Mouse (Mus musculus) macrophage (primary cell): ENCODE results near the gene Rfxap. TPM values are rescaled to one million over a fixed set of nuclear protein-coding genes. Genes with fewer than 3 reads are reported as not detected.
A peak's percentile ranks its signal among the peaks of the same experiment; 100 is the strongest.

Experiments
- H3K27ac ChIP-seq: fragments of 350-480 bp; formaldehyde crosslinking; 2 replicates; pipeline ENCODE4 v1.9.0; 2021
- H3K36me3 ChIP-seq: fragments of 350-480 bp; formaldehyde crosslinking; 2 replicates; pipeline ENCODE4 v1.9.0; 2021; ENCODE audit errors: inconsistent target
- H3K4me3 ChIP-seq: fragments of 350-480 bp; formaldehyde crosslinking; 2 replicates; pipeline ENCODE4 v1.9.0; 2021; ENCODE audit errors: inconsistent target
- H3K79me2 ChIP-seq: fragments of 350-480 bp; formaldehyde crosslinking; 2 replicates; pipeline ENCODE4 v1.9.0; 2021; ENCODE audit errors: inconsistent target
- WGBS: methylation state at CpG from one replicate; pipeline ENCODE4 v1.1.7; 2026; ENCODE audit warnings: inconsistent platforms; ENCODE audit not compliant: missing documents; 5-methylcytosine and 5-hydroxymethylcytosine counted together
- polyA plus RNA-seq: library from polyadenylated mRNA; stranded (reverse); fragments of 250-400 nt; gene quantifications from 3 replicates; pipeline ENCODE4 v1.2.4, GENCODE M21; 2018; ENCODE audit warnings: inconsistent platforms
- total RNA-seq, 78 experiments: library from RNA; depleted of rRNA; stranded (reverse); fragments of 250-400 nt; gene quantifications; 1 replicate in 9 of 78; 2 replicates in 24 of 78; 3 replicates in 43 of 78; 4 replicates in 2 of 78; pipeline ENCODE4 v1.2.4; 2018; ENCODE audit warnings: inconsistent platforms in 56 of 78

Rfxap gene
- 10 to 100 TPM in 5 of 26 experiments, 1 to 10 TPM in 19, under 1 TPM in 2; 0.92 to 18.9 (median 5.9) TPM for total RNA-seq (2018; cell fraction: chromatin; rRNA removed)
- 10 to 100 TPM; 10.3 to 28.5 (median 16.2) TPM for total RNA-seq (2018; cell fraction: cytosol; rRNA removed)
- total RNA-seq (2018; cell fraction: nucleus; rRNA removed), result 10 to 100 TPM in 8 of 26 experiments, 1 to 10 TPM in 18; 1.9 to 21.8 (median 6.3) TPM
- polyA plus RNA-seq, result 21.3 to 22.8 TPM (median 22.0 TPM) in 3 replicates

DNA sequence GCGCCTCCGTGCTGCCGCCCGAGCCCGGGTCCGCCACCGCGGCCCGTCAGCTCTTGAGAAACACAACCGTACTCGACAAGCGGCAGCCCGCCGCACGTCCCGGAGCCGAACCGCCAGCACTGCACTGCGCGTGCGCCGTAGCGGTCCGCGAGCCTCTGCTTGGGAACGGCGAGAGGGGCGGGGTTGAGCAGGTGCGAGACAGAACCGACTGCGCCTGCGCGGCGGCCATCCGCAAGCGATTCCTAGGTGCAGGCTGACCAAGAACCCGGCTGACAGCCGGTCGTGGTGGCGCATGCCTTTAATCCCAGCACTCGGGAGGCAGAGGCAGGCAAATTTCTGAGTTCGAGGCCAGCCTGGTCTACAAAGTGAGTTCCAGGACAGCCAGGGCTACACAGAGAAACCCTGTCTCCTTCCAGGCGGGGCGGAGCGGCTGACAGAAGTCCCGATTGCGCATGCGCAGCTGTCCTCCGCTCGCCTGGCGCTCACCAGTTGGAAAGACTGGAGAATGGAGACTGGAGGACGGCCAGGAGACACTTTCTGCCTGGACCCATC is at the start of gene Rfxap:
Gene Rfxap (minus strand): TSS at position 126 of the 552 bp plus-strand sequence.
- Histone ChIP-seq H3K79me2 (peaks cover 23% of the 10 kb centered on the region), H3K27ac (peak within 1 kb of the TSS; percentile 39), H3K36me3 (peaks cover 12% of the 10 kb centered on the region), H3K4me3 (peak within 1 kb of the TSS; percentile 75)
- WGBS, result under 1% methylated on average over 45 of the region's 52 CpGs

GRCm38 (mm10) chr3:54835421-54835820 is 27.8 kb upstream of the Rfxap start:
- Histone ChIP-seq H3K4me3 (no peak overlapping the region), H3K36me3 (no peaks in the 10 kb centered on the region)
- WGBS, result 93% methylated on average over 2 of the region's 2 CpGs

DNA sequence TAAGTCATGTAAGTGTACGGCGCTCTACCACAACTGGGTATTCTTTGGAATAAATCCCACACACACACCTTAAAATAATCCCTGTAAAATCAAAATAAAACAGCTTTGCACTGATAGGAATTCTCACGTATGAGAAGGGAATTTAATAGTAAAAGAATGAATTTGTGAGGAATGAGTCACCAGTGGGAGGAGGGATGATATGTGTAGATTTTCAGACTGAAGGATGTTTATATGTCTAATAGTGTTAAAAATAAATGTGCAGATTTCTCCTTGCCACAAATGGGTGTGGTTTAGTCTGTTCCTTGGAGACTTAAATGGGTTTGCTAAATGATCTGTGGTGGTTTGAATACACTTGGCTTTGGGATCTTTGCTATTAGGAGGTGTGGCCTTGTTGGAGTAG is 24.9 kb upstream of the Rfxap start:
- Histone ChIP-seq H3K79me2 (no peaks in the 10 kb centered on the region), H3K27ac (no peak overlapping the region), H3K4me3 (no peak overlapping the region), H3K36me3 (no peaks in the 10 kb centered on the region)
- 91% methylated on average over 3 of the region's 3 CpGs for WGBS

More at GRCm38 (mm10) chr3:54835421-54835820, 27.8 kb upstream of the Rfxap start:
- Histone ChIP-seq H3K79me2 (no peaks in the 10 kb centered on the region), H3K27ac (no peak overlapping the region)

DNA sequence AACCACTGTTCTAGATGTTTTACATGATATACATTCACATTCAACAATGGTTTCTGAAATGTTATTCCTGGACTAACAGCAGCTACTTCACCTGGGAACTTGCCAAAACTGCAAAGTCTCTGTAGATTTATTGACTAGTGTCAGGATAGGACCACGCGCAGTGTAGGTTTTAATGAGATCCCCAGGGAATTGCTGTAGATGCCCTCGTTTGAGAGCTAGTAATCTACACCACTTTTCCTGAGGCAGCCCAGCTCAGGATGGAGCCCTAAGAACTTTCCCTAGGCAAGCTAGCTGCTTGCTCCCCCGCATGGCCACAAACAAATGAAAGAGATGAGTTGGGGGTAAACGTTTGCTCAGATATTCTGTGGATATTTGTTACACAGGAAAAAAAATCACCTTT is 14.9 kb upstream of the Rfxap start:
- H3K79me2 ChIP-seq, result no peaks in the 10 kb centered on the region
- H3K36me3 ChIP-seq, result no peaks in the 10 kb centered on the region
- WGBS, result 77% methylated on average over 5 of the region's 5 CpGs
- no peak overlapping the region for H3K27ac ChIP-seq
- no peak overlapping the region for H3K4me3 ChIP-seq

DNA sequence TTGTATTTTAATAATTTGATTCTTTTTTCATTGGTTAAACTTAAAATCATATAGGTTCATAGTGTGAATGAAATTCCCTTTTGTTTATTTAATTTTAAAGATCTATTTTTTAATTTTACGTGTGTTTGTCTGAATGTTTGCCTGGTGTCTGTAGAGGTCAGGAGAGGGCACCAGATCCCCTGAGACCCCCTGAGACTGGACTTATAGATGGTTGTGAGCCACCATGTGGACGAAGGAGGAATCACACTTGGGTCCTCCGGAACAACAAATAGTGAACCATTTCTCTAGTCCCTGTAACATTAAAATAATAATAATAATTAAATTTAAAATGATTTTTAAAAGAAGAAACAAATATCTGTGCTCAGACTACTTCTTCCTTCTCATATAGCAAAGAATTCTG is 7.7 kb upstream of the Rfxap start:
- no peak overlapping the region for H3K4me3 ChIP-seq
- H3K79me2 ChIP-seq, result no peaks in the 10 kb centered on the region
- no peaks in the 10 kb centered on the region for H3K36me3 ChIP-seq
- H3K27ac ChIP-seq, result no peak overlapping the region
- 19% methylated on average over 3 of the region's 3 CpGs for WGBS

DNA sequence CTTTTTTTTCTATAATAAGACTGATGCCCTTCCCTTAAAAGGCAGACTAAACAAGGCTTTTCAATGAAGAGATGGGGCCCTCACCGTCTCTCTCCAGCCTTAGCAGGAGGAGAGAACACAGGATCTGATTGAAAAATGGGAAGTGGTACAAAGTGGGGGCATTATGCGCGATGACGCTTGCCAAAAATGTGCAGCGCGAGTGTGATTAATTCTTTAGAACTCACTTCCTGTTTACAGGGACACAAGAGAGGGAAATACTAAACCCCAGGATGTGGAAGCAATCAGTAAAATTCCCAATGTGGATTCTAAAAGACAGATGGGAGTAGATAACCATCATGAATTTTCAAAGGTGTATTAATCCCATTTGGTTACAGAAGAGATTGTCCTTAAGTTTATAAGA is 7.0 kb upstream of the Rfxap start:
- no peaks in the 10 kb centered on the region for H3K79me2 ChIP-seq
- H3K4me3 ChIP-seq, result no peak overlapping the region
- no peaks in the 10 kb centered on the region for H3K36me3 ChIP-seq
- 0% methylated on average over 6 of the region's 6 CpGs for WGBS
- no peak overlapping the region for H3K27ac ChIP-seq

DNA sequence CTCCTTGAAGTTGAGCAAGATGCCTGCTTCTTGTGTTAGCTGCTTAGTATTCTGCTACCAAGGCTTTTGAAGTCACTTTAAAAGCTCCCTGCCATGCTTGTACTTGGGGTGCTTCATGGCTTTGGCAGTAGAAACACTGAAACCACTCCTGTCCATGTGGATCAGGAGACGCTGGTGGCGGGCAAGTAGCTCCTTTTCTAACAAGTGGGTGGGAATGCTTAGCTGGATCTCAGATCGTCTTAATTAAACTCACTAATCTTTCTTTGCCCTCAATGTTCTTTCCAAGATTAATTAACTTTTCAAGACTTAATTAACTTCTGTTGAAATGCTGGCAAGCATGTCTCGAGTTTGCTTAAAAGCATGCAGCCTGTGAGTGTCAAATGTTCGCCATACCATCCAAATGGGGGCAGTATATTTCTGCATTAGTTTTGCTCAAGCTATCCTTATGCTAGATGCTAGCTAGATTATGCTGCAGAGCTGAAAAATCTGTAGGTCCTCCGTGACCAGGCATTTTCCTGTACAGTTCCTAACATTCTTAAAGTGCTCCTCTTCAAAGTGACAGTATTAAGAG is 5.9 kb upstream of the Rfxap start:
- 91% methylated on average over 6 of the region's 6 CpGs for WGBS
- Histone ChIP-seq H3K4me3 (no peak overlapping the region), H3K36me3 (no peaks in the 10 kb centered on the region), H3K27ac (no peak overlapping the region), H3K79me2 (no peaks in the 10 kb centered on the region)

GRCm38 (mm10) chr3:54811616-54812015 is 4.0 kb upstream of the Rfxap start:
- Histone ChIP-seq H3K79me2 (peaks cover 6% of the 10 kb centered on the region), H3K4me3 (no peak overlapping the region), H3K27ac (no peak overlapping the region), H3K36me3 (no peaks in the 10 kb centered on the region)
- WGBS, result 29% methylated on average over 1 of the region's 1 CpGs

DNA sequence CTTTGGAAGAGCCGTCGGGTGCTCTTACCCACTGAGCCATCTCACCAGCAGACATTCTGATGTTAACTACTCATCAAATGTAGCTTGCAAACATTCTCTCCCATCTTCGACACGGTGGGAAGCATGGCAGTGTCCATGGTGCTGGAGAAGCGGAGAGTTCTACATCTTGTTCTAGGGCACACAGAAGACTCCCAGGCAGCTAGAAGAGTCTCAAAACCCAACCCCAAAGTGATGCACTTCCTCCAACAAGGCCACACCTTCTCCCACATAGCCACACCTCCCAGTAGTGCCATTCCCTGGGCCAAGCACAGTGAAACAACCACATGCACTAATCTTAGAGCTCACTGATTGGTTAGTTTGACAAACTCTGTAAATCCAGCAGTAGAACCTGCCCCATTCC is 1.5 kb upstream of the Rfxap start:
- 79% methylated on average over 5 of the region's 5 CpGs for WGBS
- no peak overlapping the region for H3K27ac ChIP-seq
- no peak overlapping the region for H3K4me3 ChIP-seq
- H3K36me3 ChIP-seq, result peaks cover 5% of the 10 kb centered on the region
- peaks cover 23% of the 10 kb centered on the region for H3K79me2 ChIP-seq

- under 1% methylated on average over 47 of the region's 56 CpGs for WGBS
- peaks cover 23% of the 10 kb centered on the region for H3K79me2 ChIP-seq
- H3K4me3 ChIP-seq, result peak overlapping the region; percentile 75
- H3K36me3 ChIP-seq, result peaks cover 14% of the 10 kb centered on the region
- H3K27ac ChIP-seq, result peak overlapping the region; percentile 27
Observed at GRCm38 (mm10) chr3:54807061-54807661, 430 bp downstream of the Rfxap start.

DNA sequence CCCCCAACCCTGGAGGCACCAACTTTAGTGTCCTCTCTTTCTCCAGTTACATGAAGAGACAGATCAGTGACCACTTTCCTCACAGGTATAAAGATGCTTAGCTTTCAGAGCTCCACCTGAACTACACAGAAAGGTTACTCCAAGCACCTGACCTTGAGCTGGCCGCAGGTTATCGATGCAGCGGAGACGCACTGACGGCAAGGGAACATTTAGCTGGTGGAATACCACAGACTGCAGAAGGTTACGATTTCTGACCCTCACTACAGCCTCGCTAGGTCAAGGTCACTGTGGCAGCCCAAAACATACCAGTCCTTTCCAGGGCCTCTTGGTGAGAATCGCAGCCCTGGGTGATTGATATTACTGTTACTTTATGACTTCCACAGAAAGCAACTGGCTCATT is 3.9 kb downstream of the Rfxap start:
- Histone ChIP-seq H3K79me2 (peaks cover 23% of the 10 kb centered on the region), H3K4me3 (no peak overlapping the region), H3K36me3 (peaks cover 14% of the 10 kb centered on the region), H3K27ac (no peak overlapping the region)
- WGBS, result 91% methylated on average over 8 of the region's 8 CpGs

DNA sequence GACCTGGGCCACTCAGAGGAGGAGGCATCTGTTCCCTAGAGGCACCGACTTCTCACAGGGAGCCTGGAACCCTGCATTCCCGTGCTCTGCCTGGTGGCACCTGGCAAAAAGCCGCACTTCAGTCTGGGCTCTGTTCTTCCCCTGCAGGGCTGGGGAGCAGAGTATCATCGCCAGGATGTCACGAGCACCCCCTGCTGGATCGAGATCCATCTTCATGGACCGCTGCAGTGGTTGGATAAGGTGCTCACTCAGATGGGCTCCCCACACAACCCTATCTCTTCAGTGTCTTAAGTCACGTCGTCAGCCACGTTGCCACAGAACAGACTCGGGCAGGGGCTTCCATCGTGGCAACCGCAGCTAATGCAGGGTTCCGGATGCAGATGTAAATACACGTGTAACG is 10.4 kb downstream of the Rfxap start:
- Histone ChIP-seq H3K27ac (no peak overlapping the region), H3K4me3 (no peak overlapping the region), H3K79me2 (no peaks in the 10 kb centered on the region), H3K36me3 (no peaks in the 10 kb centered on the region)
- 34% methylated on average over 16 of the region's 16 CpGs for WGBS

GRCm38 (mm10) chr3:54795806-54796205 is 11.8 kb downstream of the Rfxap start:
- Histone ChIP-seq H3K36me3 (no peaks in the 10 kb centered on the region), H3K4me3 (no peak overlapping the region), H3K79me2 (no peaks in the 10 kb centered on the region), H3K27ac (no peak overlapping the region)
- WGBS, result 93% methylated on average over 1 of the region's 1 CpGs

GRCm38 (mm10) chr3:54795379-54795778 is 12.2 kb downstream of the Rfxap start:
- no peaks in the 10 kb centered on the region for H3K79me2 ChIP-seq
- no peak overlapping the region for H3K4me3 ChIP-seq
- H3K27ac ChIP-seq, result no peak overlapping the region
- WGBS, result 90% methylated on average over 5 of the region's 5 CpGs
- H3K36me3 ChIP-seq, result no peaks in the 10 kb centered on the region

- H3K79me2 ChIP-seq, result no peaks in the 10 kb centered on the region
- no peak overlapping the region for H3K27ac ChIP-seq
- WGBS, result 86% methylated on average over 6 of the region's 6 CpGs
- no peaks in the 10 kb centered on the region for H3K36me3 ChIP-seq
- H3K4me3 ChIP-seq, result no peak overlapping the region
Observed at GRCm38 (mm10) chr3:54793762-54794161, 13.8 kb downstream of the Rfxap start.
